Mouse (Mus musculus) erythroid progenitor cell, adult 5-6 weeks (primary cell): ENCODE data around the gene Prl4a1. TPM values are rescaled to one million over a fixed set of nuclear protein-coding genes. Genes with fewer than 3 reads are reported as not detected.
"Not testable (repeated sequence)": the region's sequence is repeated elsewhere in the genome, so short reads cannot be mapped to it uniquely, and the experiment has no call there.

Source experiments
- ATAC-seq: replicated peaks from 2 replicates; pipeline ENCODE4 v1.8.0; 2016; ENCODE audit warnings: moderate number of reproducible peaks, mild to moderate bottlenecking, moderate TSS enrichment, inconsistent platforms; ENCODE audit not compliant: poor library complexity, low FRiP score, severe bottlenecking
- total RNA-seq, 2 experiments: library from RNA; stranded (forward) in 1 of 2; stranded (reverse) in 1 of 2; fragments of 150-400 nt in 1 of 2; fragments of 186-747, 209-891 nt in 1 of 2; gene quantifications; 2 replicates each; pipeline versions ENCODE4 v1.2.3 to v1.2.4; 2015 to 2017; ENCODE audit warnings: low replicate concordance in 2 of 2

Prl4a1 gene
- total RNA-seq (2015; ENCODE audit: low replicate concordance) (not detected in 2 replicates), total RNA-seq (2017; ENCODE audit: low replicate concordance) (not detected in 2 replicates)

DNA sequence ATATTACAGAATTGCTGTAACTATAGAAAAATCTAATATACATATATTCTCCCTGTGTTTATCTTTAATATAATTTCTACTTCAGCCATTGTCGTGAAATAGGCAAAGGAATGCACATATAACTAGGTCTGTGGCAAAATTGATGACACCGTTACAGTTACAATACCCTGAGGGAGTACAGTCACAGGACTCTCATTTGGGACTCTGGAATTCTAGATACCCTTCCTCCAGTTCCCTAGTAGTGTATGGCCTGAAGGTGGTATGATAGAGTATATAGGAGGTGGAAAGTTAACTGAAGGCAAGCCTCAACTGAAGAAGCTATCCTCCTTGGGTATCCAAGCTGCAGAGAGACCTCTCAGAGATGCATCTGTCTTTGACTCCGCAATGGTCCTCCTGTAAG is at the start of gene Prl4a1:
Prl4a1 (plus strand) TSS at position 301 of the 400 bp plus-strand sequence.
- ATAC-seq = no peak

DNA sequence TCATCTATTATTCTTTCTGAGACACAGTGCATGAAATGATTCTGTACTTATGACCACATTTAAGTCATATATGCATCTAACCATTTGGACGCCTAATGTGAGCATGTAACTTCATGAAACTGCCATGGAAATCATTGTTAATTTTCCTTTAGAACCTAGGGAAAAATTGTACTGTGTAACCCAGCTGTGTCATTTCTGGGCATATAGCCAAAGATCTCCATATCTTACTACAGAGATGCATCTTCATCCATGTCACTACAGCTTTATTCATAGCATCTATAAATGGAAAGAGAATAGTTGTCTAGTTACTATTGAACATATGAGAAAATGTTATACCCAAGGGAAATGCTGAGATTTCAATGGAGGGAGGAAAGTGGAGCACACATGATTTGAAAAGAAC is 43.1 kb upstream of the Prl4a1 start:
- ATAC-seq = no peak

DNA sequence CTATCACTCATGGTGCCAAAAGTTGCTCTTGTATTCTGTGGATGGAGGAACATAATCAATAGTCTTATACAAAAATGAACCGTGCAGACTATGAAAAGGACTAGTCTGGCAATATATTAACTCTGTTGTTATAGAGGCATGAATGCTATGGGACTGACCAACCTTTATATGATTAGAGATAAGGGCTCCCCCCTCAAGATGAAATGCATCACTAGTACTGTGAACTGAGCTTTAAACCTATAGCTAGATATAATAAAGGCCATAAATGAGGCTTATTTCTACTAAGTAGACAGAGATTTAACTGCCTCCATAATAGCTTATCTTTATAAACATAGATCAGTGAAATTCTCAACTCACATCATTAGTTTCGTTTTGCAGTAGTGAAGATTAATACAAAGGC is 41.7 kb upstream of the Prl4a1 start:
- not testable (repeated sequence) for ATAC-seq

DNA sequence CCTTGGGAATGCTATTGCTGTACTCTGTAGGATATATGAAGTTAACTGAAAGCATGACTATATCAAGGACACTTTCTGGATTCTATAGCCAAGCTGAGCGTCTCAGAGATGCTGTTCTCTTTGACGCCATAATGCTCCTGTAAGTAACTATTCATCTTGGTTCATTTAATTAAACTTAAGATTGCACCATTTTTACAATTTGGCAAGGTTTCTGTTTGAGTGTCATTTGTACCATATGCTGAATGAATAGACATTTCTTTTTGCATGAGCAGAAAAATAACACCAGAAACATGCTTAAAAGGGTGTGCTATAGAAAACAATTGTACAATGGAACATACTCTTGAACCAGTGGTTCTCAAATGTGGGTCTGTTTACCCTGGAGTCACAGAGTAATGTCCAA is 38.4 kb upstream of the Prl4a1 start:
- no peak for ATAC-seq

DNA sequence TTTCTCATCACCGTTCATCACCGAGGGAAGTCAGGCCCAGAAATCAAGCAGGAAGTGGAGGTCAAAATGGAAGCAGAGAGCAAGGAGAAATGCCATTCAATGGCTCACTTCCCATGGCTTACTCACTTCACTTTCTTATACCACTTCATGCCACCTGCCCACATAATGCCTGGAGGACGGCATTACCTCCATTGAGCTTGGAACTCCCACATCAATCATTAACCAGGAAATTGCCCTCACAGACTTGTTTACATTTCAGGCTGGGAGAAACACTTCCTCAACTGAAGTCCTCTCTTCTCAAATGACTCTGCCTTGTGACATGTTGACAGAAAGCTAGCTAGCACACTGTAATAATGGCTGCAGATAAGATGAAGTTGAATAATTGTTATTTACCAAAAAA is 19.5 kb upstream of the Prl4a1 start:
- not testable (repeated sequence) for ATAC-seq

DNA sequence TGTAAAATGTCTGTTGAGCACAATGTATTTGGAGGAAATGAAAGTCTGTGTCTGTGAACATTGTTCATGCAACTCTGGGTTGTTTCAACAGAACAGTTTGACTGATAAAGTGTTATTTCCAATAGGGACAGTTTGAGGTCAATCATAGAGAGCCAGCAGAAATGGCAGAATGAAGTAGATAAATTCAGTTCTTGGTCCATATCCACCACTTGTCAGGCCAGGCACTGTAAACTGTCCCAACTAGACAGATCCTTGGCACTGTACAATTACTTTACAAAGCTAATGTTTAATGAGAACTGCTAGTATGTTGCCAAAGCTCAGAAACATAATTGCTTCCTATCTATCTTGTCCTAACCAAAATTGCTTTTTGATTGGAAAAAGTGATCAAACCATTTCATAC is 13.3 kb downstream of the Prl4a1 start:
- ATAC-seq = no peak

DNA sequence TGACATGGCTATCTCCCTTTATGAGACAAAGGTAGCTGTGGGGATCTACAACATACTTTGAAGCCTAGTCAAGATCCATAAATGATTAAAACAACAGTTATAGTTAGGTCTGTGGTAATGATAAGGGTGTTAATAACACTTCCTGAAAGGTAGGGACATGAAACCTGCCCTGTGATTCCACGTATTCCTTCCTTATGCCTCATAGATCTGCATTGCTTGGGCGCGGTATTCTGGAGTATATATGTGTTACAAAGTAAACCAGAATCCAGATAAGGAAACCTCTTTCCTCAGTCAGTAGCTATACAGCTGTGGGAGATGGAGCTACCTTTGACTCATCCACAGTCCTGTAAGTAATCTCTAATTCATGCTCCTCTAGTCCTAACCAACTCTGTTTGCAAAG is 53.3 kb downstream of the Prl4a1 start:
- no peak for ATAC-seq

Other genes starting within 250 kb of the Prl4a1 start
- not detected in 2 replicates for gene Prl7c1, start 235.4 kb upstream of the Prl4a1 start, total RNA-seq (2015; ENCODE audit: low replicate concordance)
- not detected in 2 replicates for gene Prl7c1, start 235.4 kb upstream of the Prl4a1 start, total RNA-seq (2017; ENCODE audit: low replicate concordance)
- not detected in 2 replicates for gene Prl2a1, start 214.6 kb upstream of the Prl4a1 start, total RNA-seq (2015; ENCODE audit: low replicate concordance)
- gene Prl2a1, start 214.6 kb upstream of the Prl4a1 start, total RNA-seq (2017; ENCODE audit: low replicate concordance) = not detected in 2 replicates
- gene Prl2c1, start 166.9 kb upstream of the Prl4a1 start, total RNA-seq (2015; ENCODE audit: low replicate concordance) = not detected in 2 replicates
- gene Prl2c1, start 166.9 kb upstream of the Prl4a1 start, total RNA-seq (2017; ENCODE audit: low replicate concordance) = not detected in 2 replicates
- not detected in 2 replicates for gene Prl5a1, start 126.3 kb downstream of the Prl4a1 start, total RNA-seq (2015; ENCODE audit: low replicate concordance)
- not detected in 2 replicates for gene Prl5a1, start 126.3 kb downstream of the Prl4a1 start, total RNA-seq (2017; ENCODE audit: low replicate concordance)
- 5.8 TPM in 1 of 2 replicates, not detected in the other for gene Gm11361, start 241.3 kb downstream of the Prl4a1 start, total RNA-seq (2015; ENCODE audit: low replicate concordance)
- 1.7 TPM in 1 of 2 replicates, not detected in the other for gene Gm11361, start 241.3 kb downstream of the Prl4a1 start, total RNA-seq (2017; ENCODE audit: low replicate concordance)